Mouse (Mus musculus): ENCODE data around the gene Defb41.
"Not testable (repeated sequence)": the region's sequence is repeated elsewhere in the genome, so short reads cannot be mapped to it uniquely, and the experiment has no call there.

Defb41 gene

GRCm38 (mm10) chr1:18265038-18265437 is at the start of gene Defb41:
Gene Defb41 (minus strand): TSS chr1:18265138.
- DNase-seq (ENCODE audit: extremely low read depth, low read depth): no peak

GRCm38 (mm10) chr1:18308474-18308829 is 43.5 kb upstream of the Defb41 start:
- no peak for DNase-seq (ENCODE audit: extremely low read depth, low read depth)

DNA sequence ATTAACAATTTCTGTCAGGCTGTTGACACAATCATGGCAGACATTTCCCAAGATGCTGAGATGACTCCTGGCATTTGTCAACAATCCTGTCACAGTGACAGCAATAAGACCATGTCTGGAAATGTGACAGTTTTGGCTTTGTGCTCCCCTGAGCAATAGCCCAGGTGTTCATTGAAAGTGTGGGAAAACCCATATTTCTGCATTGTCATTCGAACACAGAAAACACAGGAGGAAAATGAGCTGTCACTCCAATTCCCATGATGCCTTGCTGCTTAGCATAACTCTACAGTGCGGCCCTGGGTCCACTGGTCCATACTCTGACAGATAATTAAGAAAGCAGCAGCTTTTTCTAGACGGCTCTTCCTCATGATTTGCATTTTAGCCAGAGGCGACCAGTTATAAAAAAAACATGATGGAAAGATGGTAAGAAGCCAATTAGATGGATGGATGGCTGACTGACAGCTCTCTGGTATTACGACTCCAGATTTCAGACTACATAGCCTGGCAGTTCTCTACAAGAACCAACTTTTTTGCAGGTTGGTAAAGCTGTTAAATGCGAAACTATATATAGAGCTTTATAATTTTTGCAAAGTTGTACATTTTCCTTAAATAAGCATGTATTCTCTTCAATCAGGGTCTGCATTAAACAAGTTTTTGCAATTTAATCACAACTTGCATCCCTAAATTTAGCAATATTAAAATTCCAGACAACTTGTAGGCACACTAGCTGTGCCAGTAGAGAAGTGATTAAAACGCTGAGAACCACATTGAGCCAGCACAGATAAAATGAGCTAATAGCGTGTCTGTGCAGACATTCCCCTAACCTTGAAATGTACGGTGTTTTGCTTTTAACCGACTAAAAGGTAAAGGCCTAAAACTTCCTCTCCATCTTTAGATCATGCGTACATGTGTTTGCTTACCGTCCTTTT is 42.9 kb upstream of the Defb41 start:
- no peak for DNase-seq (ENCODE audit: extremely low read depth, low read depth)

DNA sequence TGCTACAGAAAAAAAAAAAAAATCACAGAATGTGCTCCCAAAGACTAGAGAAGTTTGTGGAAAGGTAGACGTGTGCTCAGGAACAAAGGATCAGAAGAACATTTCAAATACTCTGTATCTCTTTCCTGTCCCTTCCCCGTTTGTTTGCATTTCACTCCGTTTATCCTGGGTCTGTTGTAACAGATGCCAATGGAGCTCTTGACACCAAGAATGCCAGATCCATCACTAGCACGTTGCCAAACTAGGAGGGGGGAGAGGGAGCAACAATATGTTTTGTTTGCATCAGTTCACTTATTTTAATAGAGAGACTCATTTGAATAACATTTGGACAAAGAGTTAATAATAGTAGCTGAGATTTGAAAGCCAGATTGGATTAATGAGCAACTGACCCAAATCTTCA is 27.6 kb upstream of the Defb41 start:
- DNase-seq (ENCODE audit: extremely low read depth, low read depth): no peak

GRCm38 (mm10) chr1:18288860-18289259 is 23.9 kb upstream of the Defb41 start:
- DNase-seq (ENCODE audit: extremely low read depth, low read depth): no peak

- DNase-seq (ENCODE audit: extremely low read depth, low read depth): no peak
Observed at GRCm38 (mm10) chr1:18287371-18287770, 22.4 kb upstream of the Defb41 start.

DNA sequence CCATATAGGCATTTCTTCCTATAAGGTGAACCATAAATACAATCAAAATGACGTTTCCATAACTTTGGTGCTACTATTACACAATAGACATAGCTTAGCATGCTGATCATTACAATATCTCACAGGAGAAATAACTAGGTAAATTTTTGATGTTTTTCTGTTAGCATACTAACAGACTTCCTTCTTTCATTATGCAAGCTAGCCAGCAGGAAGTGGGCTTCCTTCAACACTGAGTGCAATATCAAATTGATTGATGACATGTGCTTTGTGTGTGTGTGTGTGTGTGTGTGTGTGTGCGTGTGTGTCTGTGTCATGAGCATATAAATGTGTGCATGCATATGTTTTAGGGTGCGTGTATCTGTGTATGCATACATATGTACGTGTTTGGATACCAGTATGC is 6.2 kb upstream of the Defb41 start:
- no peak for DNase-seq (ENCODE audit: extremely low read depth, low read depth)

GRCm38 (mm10) chr1:18268845-18269244 is 3.9 kb upstream of the Defb41 start:
- DNase-seq (ENCODE audit: extremely low read depth, low read depth): no peak

DNA sequence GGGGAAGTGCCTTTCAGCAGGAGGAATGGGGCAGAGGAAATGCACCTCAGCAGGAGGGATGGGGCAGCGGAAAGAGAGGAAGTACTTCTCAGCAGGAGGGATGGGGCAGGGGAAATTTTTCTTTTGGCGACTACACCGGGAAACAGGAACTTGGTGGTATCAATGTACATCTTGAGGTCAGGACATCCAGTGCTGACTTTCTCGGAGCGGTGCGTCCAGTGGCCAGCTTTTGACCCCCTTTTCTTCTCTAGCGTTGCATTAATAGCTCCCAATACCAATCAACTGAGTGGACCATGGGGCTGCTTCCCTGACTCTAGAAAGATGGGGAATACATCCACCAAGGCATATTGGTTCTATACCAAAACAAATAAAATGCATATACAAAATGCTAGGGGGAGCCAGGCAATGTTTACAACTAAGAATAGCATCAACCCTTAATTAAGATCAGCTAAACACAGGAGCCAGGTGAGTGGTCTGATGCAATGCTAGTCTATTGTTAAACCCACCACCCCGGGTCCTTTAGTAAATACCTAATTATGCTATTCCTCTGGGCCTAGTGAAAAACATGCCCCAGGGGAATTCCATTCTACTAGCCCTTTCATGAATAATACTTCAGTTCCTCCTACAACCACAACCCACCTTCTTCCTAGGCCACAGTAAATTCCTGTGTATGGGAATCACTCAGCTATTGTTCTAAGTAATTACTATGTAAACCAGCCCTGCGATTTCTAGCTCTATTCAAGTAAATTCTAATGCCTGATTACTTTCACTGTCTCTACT is 18.9 kb downstream of the Defb41 start:
- DNase-seq (ENCODE audit: extremely low read depth, low read depth): not testable (repeated sequence)

GRCm38 (mm10) chr1:18237343-18237742 is 27.6 kb downstream of the Defb41 start, which contains the start of gene Defb18:
Gene Defb18 (minus strand): TSS chr1:18237443.
- DNase-seq (ENCODE audit: extremely low read depth, low read depth): no peak

DNA sequence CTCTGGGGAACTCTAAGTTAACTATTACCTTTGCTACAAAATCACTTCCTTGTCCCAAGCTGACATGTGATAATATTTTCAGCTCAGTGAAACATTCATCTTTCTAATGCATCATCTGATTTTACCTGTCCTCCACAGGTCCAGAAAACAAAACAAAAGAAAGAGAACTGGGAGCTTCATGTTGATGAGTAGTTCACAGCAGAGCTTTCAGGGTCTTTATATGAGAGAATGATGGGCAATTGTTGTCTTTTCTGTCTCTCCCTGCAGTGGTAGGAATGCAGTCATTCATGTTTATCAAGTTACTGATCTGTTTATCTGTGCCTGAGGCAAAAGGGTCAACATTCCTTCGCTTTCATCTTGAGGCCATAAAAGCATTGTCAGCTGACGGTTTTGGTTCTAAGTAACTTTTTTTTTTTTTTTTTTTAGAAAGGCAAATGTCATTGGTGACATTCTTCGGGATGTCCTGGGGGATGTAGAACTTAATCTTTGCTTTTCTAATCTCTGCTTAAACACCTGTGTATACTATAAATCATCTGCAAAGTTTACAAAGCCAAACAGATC is 41.5 kb downstream of the Defb41 start:
- DNase-seq (ENCODE audit: extremely low read depth, low read depth): no peak
